In genomic region chr4:116558151-116558882, GRCm38 (mm10) we compare ENCODE assay signal across 8 mouse cellular contexts. TPM values are rescaled to one million over a fixed set of nuclear protein-coding genes. Genes with fewer than 3 reads are reported as not detected.
DNase-seq lines count a peak whose midpoint lies in the region; ATAC-seq and TF ChIP-seq lines count a peak whose summit lies in the region.

No protein-coding gene starts in this region.

- ATAC-seq in kidney, postnatal 0 days (replicated peaks; ENCODE audit: low FRiP score, low read depth) = no peak
- ATAC-seq in hindbrain, embryonic 11.5 days (ENCODE audit: low FRiP score) = no peak
- no peak for ATAC-seq in monocyte, adult 5-6 weeks (replicated peaks; ENCODE audit: insufficient number of reproducible peaks, low FRiP score, low TSS enrichment, poor library complexity, severe bottlenecking)

- DNase-seq in kidney, postnatal 0 days (ENCODE audit: low spot score) = peak; percentile 5
- no peak for DNase-seq in kidney, adult 9 months
- peak; percentile 19 for DNase-seq in hindbrain, embryonic 11.5 days (ENCODE audit: low spot score)
- DNase-seq in urinary bladder, adult 18-20 months (ENCODE audit: low spot score in 2 of 2) = no peak
- DNase-seq in left cerebral cortex, postnatal 25 days (ENCODE audit: low spot score in 2 of 2) = no peak

- peaks cover 70% of the 10 kb centered on the region for H3K79me2 ChIP-seq in macrophage (ENCODE audit: inconsistent target)

- H3K36me3 ChIP-seq in kidney, postnatal 0 days (ENCODE audit: insufficient read depth, low read length) = no peaks in the 10 kb centered on the region; the same call in 1 of the 2 replicates
- H3K36me3 ChIP-seq in hindbrain, embryonic 11.5 days (ENCODE audit: control insufficient read depth, insufficient read depth, low read length) = 0 out of 2 replicates have a peak, but pooled peaks cover under 1% of the 10 kb centered on the region
- peaks cover 8% of the 10 kb centered on the region; the same call in 1 of the 2 replicates for H3K36me3 ChIP-seq in macrophage (ENCODE audit: inconsistent target)

- TF ChIP-seq POLR2A in bone marrow macrophage, adult 2 months (IDR thresholded peaks at IDR 0.05; ENCODE audit: borderline replicate concordance, low read depth, low read length) = no peak

- intact Hi-C loops in left cerebral cortex, postnatal 25 days (cut with DNase I) = loop anchor here (5.0 to 10.0 kb wide), 2 partner anchors 336 to 394 kb away; partner anchors contain the start of genes Pik3r3 and Tspan1

- H3K27ac ChIP-seq in kidney, postnatal 0 days = peak overlapping the region; percentile 97
- H3K27ac ChIP-seq in bone marrow macrophage, adult 2 months (ENCODE audit: insufficient read depth, low read depth, low read length) = peak overlapping the region; percentile 79; the same call in 1 of the 2 replicates
- no peak overlapping the region for H3K27ac ChIP-seq in hindbrain, embryonic 11.5 days (ENCODE audit: low read depth, low read length)
- H3K27ac ChIP-seq in macrophage = peak overlapping the region; percentile 71

- TF ChIP-seq CTCF in kidney, postnatal 0 days (IDR thresholded peaks at IDR 0.05; ENCODE audit: low read depth) = no peak
- TF ChIP-seq CTCF in bone marrow macrophage, adult 2 months (IDR thresholded peaks at IDR 0.05; ENCODE audit: low read depth, low read length) = no peak

- 2% methylated on average over 15 of the region's 15 CpGs for WGBS in kidney, postnatal 0 days
- 6% methylated on average over 15 of the region's 15 CpGs for WGBS in hindbrain, embryonic 11.5 days
- WGBS in macrophage (ENCODE audit: missing documents) = 1% methylated on average over 15 of the region's 15 CpGs

- H3K9ac ChIP-seq in kidney, postnatal 0 days (ENCODE audit: low read depth, low read length) = peak overlapping the region; percentile 80
- H3K9ac ChIP-seq in hindbrain, embryonic 11.5 days (ENCODE audit: low read depth, low read length) = peak overlapping the region; percentile 81

- no peaks in the 10 kb centered on the region for H3K27me3 ChIP-seq in kidney, postnatal 0 days (ENCODE audit: insufficient read depth, low read length)
- no peaks in the 10 kb centered on the region for H3K27me3 ChIP-seq in hindbrain, embryonic 11.5 days (ENCODE audit: control insufficient read depth, insufficient read depth, low read length)

- no peaks in the 10 kb centered on the region for H3K9me3 ChIP-seq in kidney, postnatal 0 days (replicated peaks; ENCODE audit: low read length)
- H3K9me3 ChIP-seq in hindbrain, embryonic 11.5 days (ENCODE audit: control insufficient read depth, low read length) = no peaks in the 10 kb centered on the region

- H3K4me1 ChIP-seq in kidney, postnatal 0 days (replicated peaks; ENCODE audit: insufficient read depth, low read length) = no peaks in the 10 kb centered on the region
- peaks cover 19% of the 10 kb centered on the region for H3K4me1 ChIP-seq in bone marrow macrophage, adult 2 months (ENCODE audit: control insufficient read depth, insufficient read depth, low read length)
- H3K4me1 ChIP-seq in hindbrain, embryonic 11.5 days (replicated peaks; ENCODE audit: control insufficient read depth, insufficient read depth, low read length) = no peaks in the 10 kb centered on the region

- peak overlapping the region; percentile 87 for H3K4me2 ChIP-seq in kidney, postnatal 0 days (ENCODE audit: low read length)
- H3K4me2 ChIP-seq in hindbrain, embryonic 11.5 days (replicated peaks; ENCODE audit: low read depth, low read length) = peak overlapping the region; percentile 75

- H3K4me3 ChIP-seq in kidney, postnatal 0 days (replicated peaks; ENCODE audit: low read depth, low read length) = peak overlapping the region; percentile 85
- H3K4me3 ChIP-seq in bone marrow macrophage, adult 2 months (ENCODE audit: insufficient read depth, low read length) = peak overlapping the region; percentile 92
- H3K4me3 ChIP-seq in hindbrain, embryonic 11.5 days (ENCODE audit: low read depth, low read length) = peak overlapping the region; percentile 93
- H3K4me3 ChIP-seq in macrophage (ENCODE audit: inconsistent target) = peak overlapping the region; percentile 89

RNA-seq across cellular contexts. Expression of gene Gpbp1l1, which starts 0.9 kb away (rescaled TPM):
- 44.8 and 46.1 TPM in 2 replicates for polyA plus RNA-seq in kidney, postnatal 0 days (2015; fragmentation: Nextera tagmentation; extraction: Ambion mirVana)
- polyA plus RNA-seq in bone marrow macrophage, adult 2 months (2012; ENCODE audit: insufficient read depth, insufficient read length, missing spikeins) = 59.5 and 64.7 TPM in 2 replicates
- 35.9 and 36.0 TPM in 2 replicates for polyA plus RNA-seq in hindbrain, embryonic 11.5 days (2014; fragmentation: Nextera tagmentation; extraction: Ambion mirVana)
- 100 to 1,000 TPM in 20 of 26 experiments, 10 to 100 TPM in 6; 62.1 to 218 (median 142) TPM for total RNA-seq in macrophage (2018; cell fraction: chromatin; rRNA removed)
- total RNA-seq in macrophage (2018; cell fraction: cytosol; rRNA removed) = 10 to 100 TPM; 35.7 to 59.1 (median 48.0) TPM
- total RNA-seq in macrophage (2018; cell fraction: nucleus; rRNA removed) = 100 to 1,000 TPM in 15 of 26 experiments, 10 to 100 TPM in 11; 54.8 to 174 (median 104) TPM
- polyA plus RNA-seq in macrophage (2018) = 27.3 to 40.2 TPM (median 37.7 TPM) in 3 replicates
- 102 to 158 TPM (median 148 TPM) in 3 replicates for total RNA-seq in monocyte, adult 5-6 weeks (2017)
- 10 to 100 TPM; 40.8 to 43.6 TPM for total RNA-seq in left cerebral cortex, postnatal 25 days (2021)

RNA-seq across cellular contexts. Expression of gene Tmem69, which starts 2.6 kb away (rescaled TPM):
- polyA plus RNA-seq in kidney, postnatal 0 days (2015; fragmentation: Nextera tagmentation; extraction: Ambion mirVana) = 27.3 and 27.5 TPM in 2 replicates
- polyA plus RNA-seq in bone marrow macrophage, adult 2 months (2012; ENCODE audit: insufficient read depth, insufficient read length, missing spikeins) = 16.7 and 18.5 TPM in 2 replicates
- polyA plus RNA-seq in hindbrain, embryonic 11.5 days (2014; fragmentation: Nextera tagmentation; extraction: Ambion mirVana) = 34.5 and 38.1 TPM in 2 replicates
- 10 to 100 TPM in 3 of 26 experiments, 1 to 10 TPM in 22, under 1 TPM in 1; 0.45 to 11.9 (median 3.5) TPM for total RNA-seq in macrophage (2018; cell fraction: chromatin; rRNA removed)
- 10 to 100 TPM in 11 of 26 experiments, 1 to 10 TPM in 15; 3.4 to 13.4 (median 9.9) TPM for total RNA-seq in macrophage (2018; cell fraction: cytosol; rRNA removed)
- total RNA-seq in macrophage (2018; cell fraction: nucleus; rRNA removed) = 10 to 100 TPM in 8 of 26 experiments, 1 to 10 TPM in 18; 2.1 to 25.3 (median 6.1) TPM
- 13.0 to 21.0 TPM (median 16.1 TPM) in 3 replicates for polyA plus RNA-seq in macrophage (2018)
- total RNA-seq in monocyte, adult 5-6 weeks (2017) = 3.7 to 7.1 TPM (median 5.7 TPM) in 3 replicates
- 10 to 100 TPM in 1 of 2 experiments, 1 to 10 TPM in 1; 9.8 to 10.6 TPM for total RNA-seq in left cerebral cortex, postnatal 25 days (2021)

RNA-seq across cellular contexts. Expression of gene Ccdc17, which starts 38.1 kb away (rescaled TPM):
- polyA plus RNA-seq in kidney, postnatal 0 days (2015; fragmentation: Nextera tagmentation; extraction: Ambion mirVana) = 5.9 and 7.9 TPM in 2 replicates
- polyA plus RNA-seq in bone marrow macrophage, adult 2 months (2012; ENCODE audit: insufficient read depth, insufficient read length, missing spikeins) = 5.5 and 6.0 TPM in 2 replicates
- polyA plus RNA-seq in hindbrain, embryonic 11.5 days (2014; fragmentation: Nextera tagmentation; extraction: Ambion mirVana) = 2.8 and 2.9 TPM in 2 replicates
- 10 to 100 TPM in 11 of 26 experiments, 1 to 10 TPM in 15; 3.2 to 19.8 (median 9.2) TPM for total RNA-seq in macrophage (2018; cell fraction: chromatin; rRNA removed)
- 1 to 10 TPM in 25 of 26 experiments, under 1 TPM in 1; 0.91 to 2.9 (median 1.5) TPM for total RNA-seq in macrophage (2018; cell fraction: cytosol; rRNA removed)
- 10 to 100 TPM in 9 of 26 experiments, 1 to 10 TPM in 17; 3.2 to 19.5 (median 8.9) TPM for total RNA-seq in macrophage (2018; cell fraction: nucleus; rRNA removed)
- 1.6 to 2.2 TPM (median 2.2 TPM) in 3 replicates for polyA plus RNA-seq in macrophage (2018)
- total RNA-seq in monocyte, adult 5-6 weeks (2017) = 4.8 to 9.3 TPM (median 5.5 TPM) in 3 replicates
- 1 to 10 TPM; 5.0 to 5.5 TPM for total RNA-seq in left cerebral cortex, postnatal 25 days (2021)

RNA-seq across cellular contexts. Expression of gene Ipp, which starts 51.0 kb away (rescaled TPM):
- 15.5 and 16.2 TPM in 2 replicates for polyA plus RNA-seq in kidney, postnatal 0 days (2015; fragmentation: Nextera tagmentation; extraction: Ambion mirVana)
- 3.3 and 3.6 TPM in 2 replicates for polyA plus RNA-seq in bone marrow macrophage, adult 2 months (2012; ENCODE audit: insufficient read depth, insufficient read length, missing spikeins)
- polyA plus RNA-seq in hindbrain, embryonic 11.5 days (2014; fragmentation: Nextera tagmentation; extraction: Ambion mirVana) = 5.5 and 5.6 TPM in 2 replicates
- total RNA-seq in macrophage (2018; cell fraction: chromatin; rRNA removed) = 10 to 100 TPM in 12 of 26 experiments, 1 to 10 TPM in 13, under 1 TPM in 1; 0.29 to 14.4 (median 8.0) TPM
- total RNA-seq in macrophage (2018; cell fraction: cytosol; rRNA removed) = 1 to 10 TPM; 3.8 to 9.4 (median 7.4) TPM
- 10 to 100 TPM in 3 of 26 experiments, 1 to 10 TPM in 23; 1.4 to 13.1 (median 7.5) TPM for total RNA-seq in macrophage (2018; cell fraction: nucleus; rRNA removed)
- 4.3 to 8.7 TPM (median 6.4 TPM) in 3 replicates for polyA plus RNA-seq in macrophage (2018)
- total RNA-seq in monocyte, adult 5-6 weeks (2017) = 5.8 to 13.2 TPM (median 10.0 TPM) in 3 replicates
- total RNA-seq in left cerebral cortex, postnatal 25 days (2021) = 10 to 100 TPM; 18.9 to 20.1 TPM

Comparison
In these comparisons a context has a peak if more than half of its experiments do, and no peak if none do; other contexts are left out.
1. DNase-seq: peak in kidney, postnatal 0 days (single experiment) and hindbrain, embryonic 11.5 days (single experiment); none in kidney, adult 9 months (single experiment), urinary bladder, adult 18-20 months (0 of 2) and left cerebral cortex, postnatal 25 days (0 of 2).
2. Peak in every context shown above with its lines, with median percentiles within 50 percentile points of each other: H3K4me3 ChIP-seq.